Mouse (Mus musculus) kidney, adult 2 months (tissue): ENCODE data around the gene D130040H23Rik.

Experiments
- CTCF ChIP-seq: fragments of 200-500 bp; conservative IDR thresholded peaks from 2 replicates; pipeline ENCODE4 v1.5.1; 2011; ENCODE audit warnings: low read depth, mild to moderate bottlenecking, control low read depth, low read length, moderate library complexity, mixed read lengths; ENCODE audit not compliant: insufficient read depth, insufficient read length
- POLR2A ChIP-seq: fragments of 200-500 bp; IDR thresholded peaks from one replicate; pipeline ENCODE4 v1.6.1; 2011; ENCODE audit warnings: low read depth, low read length, control low read depth

- TF ChIP-seq CTCF, result no peak
- TF ChIP-seq POLR2A, result no peak
Observed at GRCm38 (mm10) chr8:69242541-69242940, 28.3 kb upstream of the D130040H23Rik start.
